Mouse (Mus musculus) stomach, postnatal 0 days (tissue): ENCODE data around the gene Gm10277. TPM values are rescaled to one million over a fixed set of nuclear protein-coding genes. Genes with fewer than 3 reads are reported as not detected.

Experiments used
- ATAC-seq: fragments of 200-750 bp; cut with Nextera tagmentation; 2 replicates; pipeline ENCODE4 v1.8.0; 2017; ENCODE audit not compliant: low FRiP score, low TSS enrichment
- DNase-seq: peaks from one replicate; pipeline ENCODE4 v3.0.0-alpha.2; 2016; ENCODE audit warnings: low spot score
- H3K27ac ChIP-seq: fragments of 300-500 bp; sonication (generic); replicated peaks from 2 replicates; pipeline ENCODE4 v1.5.1; 2014; ENCODE audit warnings: mild to moderate bottlenecking, control low read depth
- H3K27me3 ChIP-seq: fragments of 300-500 bp; sonication (generic); 2 replicates; pipeline ENCODE4 v1.6.1; 2014; ENCODE audit warnings: low read length; ENCODE audit not compliant: control insufficient read depth, insufficient read depth
- H3K36me3 ChIP-seq: fragments of 300-500 bp; sonication (generic); 2 replicates; pipeline ENCODE4 v1.6.1; 2014; ENCODE audit warnings: low read length, mixed read lengths; ENCODE audit not compliant: control insufficient read depth, insufficient read depth
- H3K4me1 ChIP-seq: fragments of 300-500 bp; sonication (generic); replicated peaks from 2 replicates; pipeline ENCODE4 v1.6.1; 2014; ENCODE audit warnings: antibody characterized with exemption; ENCODE audit not compliant: control insufficient read depth, insufficient read depth
- H3K4me2 ChIP-seq: fragments of 300-500 bp; sonication (generic); replicated peaks from 2 replicates; pipeline ENCODE4 v1.6.1; 2014; ENCODE audit warnings: low read depth, mild to moderate bottlenecking, control low read depth, moderate library complexity
- H3K4me3 ChIP-seq: fragments of 300-500 bp; sonication (generic); 2 replicates; pipeline ENCODE4 v1.5.1; 2014; ENCODE audit warnings: low read depth, low read length, control low read depth
- H3K9ac ChIP-seq: fragments of 300-500 bp; sonication (generic); 2 replicates; pipeline ENCODE4 v1.6.1; 2014; ENCODE audit warnings: mild to moderate bottlenecking, low read length, control low read depth, mixed read lengths
- H3K9me3 ChIP-seq: fragments of 300-500 bp; sonication (generic); 2 replicates; pipeline ENCODE4 v1.6.1; 2016; ENCODE audit warnings: low read length; ENCODE audit not compliant: control insufficient read depth
- CTCF ChIP-seq: IDR thresholded peaks from 2 replicates; pipeline ENCODE4 v1.5.1; 2016; ENCODE audit warnings: antibody characterized with exemption, low read depth, mild to moderate bottlenecking, moderate library complexity
- EP300 ChIP-seq: optimal IDR thresholded peaks from 2 replicates; pipeline ENCODE3; 2016; ENCODE audit warnings: antibody characterized with exemption
- WGBS: fragments of 180-500 bp; shearing (Covaris S2); extraction: QIAGEN DNeasy Blood & Tissue Kit; methylation state at CpG from one replicate; pipeline ENCODE4 v1.1.7; 2014; 5-methylcytosine and 5-hydroxymethylcytosine counted together
- polyA plus RNA-seq: library from polyadenylated mRNA; unstranded; fragments of >200 nt; fragmentation: Nextera tagmentation; extraction: Ambion mirVana; gene quantifications from 2 replicates; pipeline ENCODE4 v1.2.1, GENCODE M21; 2015

The Gm10277 gene
- polyA plus RNA-seq, 1 experiment from 2014 or later: 0.40 TPM

GRCm38 (mm10) chr11:77783747-77784646 is 3.5 kb downstream of the Gm10277 start:
- ATAC-seq (0 out of 2 replicates have a peak, but pooled peaks have one; percentile 22), DNase-seq (peak; percentile 69)
- Histone ChIP-seq H3K9ac (peak overlapping the region; percentile 43), H3K4me1 (peaks cover 26% of the 10 kb centered on the region), H3K27ac (peak overlapping the region; percentile 96), H3K27me3 (no peaks in the 10 kb centered on the region), H3K4me3 (no peak overlapping the region), H3K36me3 (no peaks in the 10 kb centered on the region), H3K4me2 (peak overlapping the region; percentile 17), H3K9me3 (no peaks in the 10 kb centered on the region)
- WGBS: 50% methylated on average over 18 of the region's 18 CpGs
- TF ChIP-seq CTCF: peak; percentile 60
- TF ChIP-seq EP300: no peak

- DNase-seq (no peak), ATAC-seq (no peak)
- H3K27ac ChIP-seq: peak overlapping the region; percentile 96
- H3K36me3 ChIP-seq: no peaks in the 10 kb centered on the region
- 42% methylated on average over 10 of the region's 10 CpGs for WGBS
- peak overlapping the region; percentile 17 for H3K4me2 ChIP-seq
- H3K9ac ChIP-seq: peak overlapping the region; percentile 43; the same call in 1 of the 2 replicates
- H3K27me3 ChIP-seq: no peaks in the 10 kb centered on the region
- H3K9me3 ChIP-seq: no peaks in the 10 kb centered on the region
- no peak overlapping the region for H3K4me3 ChIP-seq
- no peak for TF ChIP-seq EP300
- peaks cover 26% of the 10 kb centered on the region for H3K4me1 ChIP-seq
Observed at GRCm38 (mm10) chr11:77783211-77783746, 4.3 kb downstream of the Gm10277 start.

GRCm38 (mm10) chr11:77782104-77782815 is 5.3 kb downstream of the Gm10277 start:
- WGBS: 80% methylated on average over 7 of the region's 7 CpGs
- DNase-seq: no peak
- no peaks in the 10 kb centered on the region for H3K27me3 ChIP-seq
- no peak for ATAC-seq
- peaks cover 26% of the 10 kb centered on the region for H3K4me1 ChIP-seq
- TF ChIP-seq EP300 (no peak), CTCF (no peak)
- H3K4me3 ChIP-seq: no peak overlapping the region
- H3K4me2 ChIP-seq: no peak overlapping the region
- H3K9me3 ChIP-seq: no peaks in the 10 kb centered on the region
- no peak overlapping the region for H3K27ac ChIP-seq
- peaks cover 9% of the 10 kb centered on the region for H3K36me3 ChIP-seq
- no peak overlapping the region for H3K9ac ChIP-seq

GRCm38 (mm10) chr11:77781088-77781487 is 6.5 kb downstream of the Gm10277 start:
- ATAC-seq: no peak
- DNase-seq: no peak

GRCm38 (mm10) chr11:77779240-77779639 is 8.3 kb downstream of the Gm10277 start:
- Histone ChIP-seq H3K27me3 (no peaks in the 10 kb centered on the region), H3K4me2 (no peak overlapping the region), H3K9ac (no peak overlapping the region), H3K4me1 (peaks cover 9% of the 10 kb centered on the region), H3K36me3 (peaks cover 9% of the 10 kb centered on the region), H3K4me3 (no peak overlapping the region), H3K9me3 (no peaks in the 10 kb centered on the region), H3K27ac (no peak overlapping the region)
- no peak for DNase-seq
- no peak for ATAC-seq
- TF ChIP-seq EP300 (no peak), CTCF (no peak)
- whole genome bisulfite sequencing: 86% methylated on average over 1 of the region's 1 CpGs

More at GRCm38 (mm10) chr11:77781088-77781487, 6.5 kb downstream of the Gm10277 start:
- Histone ChIP-seq H3K9ac (no peak overlapping the region), H3K27me3 (no peaks in the 10 kb centered on the region), H3K36me3 (peaks cover 9% of the 10 kb centered on the region), H3K4me2 (no peak overlapping the region), H3K9me3 (no peaks in the 10 kb centered on the region), H3K4me1 (peaks cover 23% of the 10 kb centered on the region), H3K27ac (no peak overlapping the region), H3K4me3 (no peak overlapping the region)
- TF ChIP-seq EP300: no peak
- no peak for TF ChIP-seq CTCF
- 40% methylated on average over 7 of the region's 7 CpGs for WGBS
